9 mouse cellular contexts compared by ENCODE assay signal in genomic region chr7:110259966-110260711, GRCm38 (mm10). TPM values are rescaled to one million over a fixed set of nuclear protein-coding genes. Genes with fewer than 3 reads are reported as not detected.
DNase-seq lines count a peak whose midpoint lies in the region; ATAC-seq lines count a peak whose summit lies in the region.
"Had no signal": no experiment of that assay in that cellular context is flagged by ENCODE, and none has a peak within 500 bp of the region (broad histone marks: within the 10 kb centered on the region; RNA-seq: fewer than 3 reads in every experiment).

No protein-coding gene starts in this region.

- no peak for ATAC-seq in heart, embryonic 11.5 days (replicated peaks; ENCODE audit: insufficient number of reproducible peaks, low FRiP score, low TSS enrichment)
- peak; percentile 68; the same call in 1 of the 2 replicates for ATAC-seq in stomach, embryonic 16.5 days (ENCODE audit: insufficient read depth, low FRiP score)

- peaks cover 21% of the 10 kb centered on the region for H3K4me1 ChIP-seq in heart, embryonic 11.5 days (ENCODE audit: control insufficient read depth, insufficient read depth, low read length)
- H3K4me1 ChIP-seq in stomach, embryonic 16.5 days (ENCODE audit: control insufficient read depth, insufficient read depth, low read length), result peaks cover 17% of the 10 kb centered on the region
- no peaks in the 10 kb centered on the region for H3K4me1 ChIP-seq in midbrain, embryonic 10.5 days

- no peaks in the 10 kb centered on the region for H3K36me3 ChIP-seq in heart, embryonic 11.5 days (ENCODE audit: control insufficient read depth, insufficient read depth, low read length)
- no peaks in the 10 kb centered on the region for H3K36me3 ChIP-seq in stomach, embryonic 16.5 days (ENCODE audit: control insufficient read depth, insufficient read depth, low read length)
- no peaks in the 10 kb centered on the region for H3K36me3 ChIP-seq in midbrain, embryonic 10.5 days

- H3K27me3 ChIP-seq in heart, embryonic 11.5 days (ENCODE audit: control insufficient read depth, insufficient read depth, low read length), result no peaks in the 10 kb centered on the region
- no peaks in the 10 kb centered on the region for H3K27me3 ChIP-seq in stomach, embryonic 16.5 days (ENCODE audit: control insufficient read depth, insufficient read depth, low read length)
- H3K27me3 ChIP-seq in midbrain, embryonic 10.5 days (ENCODE audit: low read depth, poor library complexity, severe bottlenecking), result no peaks in the 10 kb centered on the region

- peak overlapping the region; percentile 59; the same call in 1 of the 2 replicates for H3K27ac ChIP-seq in heart, embryonic 11.5 days (ENCODE audit: low read depth, low read length)
- peak overlapping the region; percentile 86 for H3K27ac ChIP-seq in stomach, embryonic 16.5 days (ENCODE audit: low read length)
- no peak overlapping the region for H3K27ac ChIP-seq in midbrain, embryonic 10.5 days (replicated peaks)
- H3K27ac ChIP-seq: liver, embryonic 14.5 days had no signal

- H3K4me3 ChIP-seq in heart, embryonic 11.5 days (ENCODE audit: low read depth, low read length), result no peak overlapping the region
- H3K4me3 ChIP-seq in stomach, embryonic 16.5 days (replicated peaks; ENCODE audit: low read length), result no peak overlapping the region
- H3K4me3 ChIP-seq in midbrain, embryonic 10.5 days, result no peak overlapping the region

- H3K9me3 ChIP-seq in heart, embryonic 11.5 days (replicated peaks; ENCODE audit: control insufficient read depth, low read length), result no peaks in the 10 kb centered on the region
- H3K9me3 ChIP-seq in stomach, embryonic 16.5 days (replicated peaks; ENCODE audit: control insufficient read depth, low read length), result no peaks in the 10 kb centered on the region
- H3K9me3 ChIP-seq in midbrain, embryonic 10.5 days (replicated peaks), result no peaks in the 10 kb centered on the region

- WGBS in heart, embryonic 11.5 days (ENCODE audit: insufficient replicate concordance), result 67% methylated on average over 4 of the region's 4 CpGs
- 61% methylated on average over 4 of the region's 4 CpGs for WGBS in stomach, embryonic 16.5 days
- 89% methylated on average over 4 of the region's 4 CpGs for WGBS in midbrain, embryonic 10.5 days

- DNase-seq in layer of hippocampus, adult 11-12 months (ENCODE audit: low spot score), result peak; percentile 28
- no peak for DNase-seq in layer of hippocampus, postnatal 10 days (ENCODE audit: low spot score in 2 of 2)
- DNase-seq in adrenal gland, postnatal 14 days, result peak; percentile 43
- DNase-seq in kidney, postnatal 14 days, result peak; percentile 70
- DNase-seq in midbrain, embryonic 10.5 days (ENCODE audit: low spot score), result no peak
- no peak for DNase-seq in thymus, adult 18-20 months

- no peak overlapping the region for H3K4me2 ChIP-seq in heart, embryonic 11.5 days
- H3K4me2 ChIP-seq in stomach, embryonic 16.5 days (ENCODE audit: low read depth, low read length), result no peak overlapping the region

- H3K9ac ChIP-seq in heart, embryonic 11.5 days (ENCODE audit: low read depth, low read length), result no peak overlapping the region
- H3K9ac ChIP-seq in stomach, embryonic 16.5 days (ENCODE audit: low read length), result no peak overlapping the region
- H3K9ac ChIP-seq: liver, embryonic 14.5 days had no signal

RNA-seq across cellular contexts. Expression of gene Swap70, which starts 38.6 kb away (rescaled TPM):
- total RNA-seq in layer of hippocampus, postnatal 10 days (2021), result 10 to 100 TPM; 13.7 to 15.1 TPM
- total RNA-seq in adrenal gland, postnatal 14 days (2021), result 17.2 and 28.1 TPM in 2 replicates
- polyA plus RNA-seq in heart, embryonic 11.5 days (2014; fragmentation: Nextera tagmentation; extraction: Ambion mirVana), result 14.4 and 18.8 TPM in 2 replicates
- polyA plus RNA-seq in stomach, embryonic 16.5 days (2015; fragmentation: Nextera tagmentation; extraction: Ambion mirVana), result 23.2 and 25.8 TPM in 2 replicates
- polyA plus RNA-seq in midbrain, embryonic 10.5 days (2016; fragmentation: Nextera tagmentation; extraction: Ambion mirVana), result 25.3 and 26.0 TPM in 2 replicates

Comparison
In these comparisons a context has a peak if more than half of its experiments do, and no peak if none do; other contexts are left out.
1. DNase-seq: peak in layer of hippocampus, adult 11-12 months (single experiment), adrenal gland, postnatal 14 days (single experiment) and kidney, postnatal 14 days (single experiment); none in layer of hippocampus, postnatal 10 days (0 of 2), midbrain, embryonic 10.5 days (single experiment) and thymus, adult 18-20 months (0 of 2).